Mouse (Mus musculus) thymus, adult 2 months (tissue): ENCODE results near the gene Nudt6.

Experiments
- CTCF ChIP-seq: fragments of 200-500 bp; IDR thresholded peaks from 2 replicates; pipeline ENCODE4 v1.5.1; 2012; ENCODE audit warnings: mild to moderate bottlenecking, control low read depth, low read length, moderate library complexity, borderline replicate concordance; ENCODE audit not compliant: control insufficient read depth, poor library complexity, insufficient read depth; ENCODE audit errors: extremely low read depth
- POLR2A ChIP-seq: fragments of 200-500 bp; IDR thresholded peaks from 2 replicates; pipeline ENCODE4 v1.6.1; 2012; ENCODE audit warnings: mild to moderate bottlenecking, low read length, control low read depth, moderate library complexity; ENCODE audit not compliant: control insufficient read depth, poor library complexity, insufficient read depth; ENCODE audit errors: extremely low read depth

DNA sequence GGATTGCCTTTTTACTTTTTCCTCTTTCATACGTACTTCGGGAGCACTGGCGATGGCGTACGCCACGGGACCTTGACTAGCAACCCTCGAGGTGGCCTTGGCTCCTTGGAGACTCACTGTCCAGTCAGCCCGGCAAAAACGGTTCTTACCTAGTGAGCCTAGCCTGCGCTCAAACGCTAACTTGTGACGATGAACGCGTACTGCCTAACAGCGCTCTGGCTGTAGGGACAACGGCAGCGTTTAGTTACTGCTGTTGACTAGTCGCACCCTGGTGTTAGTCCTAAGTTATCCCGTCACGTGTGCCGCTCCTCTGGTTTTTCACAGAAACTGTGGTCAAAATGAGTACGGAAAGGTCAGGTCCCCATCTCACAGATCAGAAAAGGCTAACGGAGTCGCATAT lies 630 bp upstream of the Nudt6 start:
- TF ChIP-seq POLR2A (no peak), CTCF (no peak)
